Mouse (Mus musculus) kidney, postnatal 0 days (tissue): ENCODE data around the gene Ctc1. TPM values are rescaled to one million over a fixed set of nuclear protein-coding genes. Genes with fewer than 3 reads are reported as not detected.

ENCODE experiments used
- ATAC-seq: fragments of 200-750 bp; cut with Nextera tagmentation; replicated peaks from 2 replicates; pipeline ENCODE4 v1.8.0; 2017; ENCODE audit warnings: low read depth, moderate number of reproducible peaks, moderate TSS enrichment, moderate library complexity; ENCODE audit not compliant: low FRiP score
- DNase-seq: peaks from one replicate; pipeline ENCODE4 v3.0.0-alpha.2; 2016; ENCODE audit warnings: low spot score
- H3K27ac ChIP-seq: fragments of 300-500 bp; sonication (generic); 2 replicates; pipeline ENCODE4 v1.5.1; 2014; ENCODE audit warnings: mild to moderate bottlenecking
- H3K27me3 ChIP-seq: fragments of 300-500 bp; sonication (generic); 2 replicates; pipeline ENCODE4 v1.6.1; 2014; ENCODE audit warnings: low read length, mixed read lengths; ENCODE audit not compliant: insufficient read depth
- H3K36me3 ChIP-seq: fragments of 300-500 bp; sonication (generic); 2 replicates; pipeline ENCODE4 v1.6.1; 2014; ENCODE audit warnings: low read length, mixed read lengths; ENCODE audit not compliant: insufficient read depth
- H3K4me1 ChIP-seq: fragments of 300-500 bp; sonication (generic); replicated peaks from 2 replicates; pipeline ENCODE4 v1.6.1; 2014; ENCODE audit warnings: antibody characterized with exemption, low read length, mixed read lengths; ENCODE audit not compliant: insufficient read depth
- H3K4me2 ChIP-seq: fragments of 300-500 bp; sonication (generic); 2 replicates; pipeline ENCODE4 v1.6.1; 2014; ENCODE audit warnings: mild to moderate bottlenecking, low read length, moderate library complexity, mixed read lengths
- H3K4me3 ChIP-seq: fragments of 300-500 bp; sonication (generic); replicated peaks from 2 replicates; pipeline ENCODE4 v1.5.1; 2014; ENCODE audit warnings: low read depth, low read length
- H3K9ac ChIP-seq: fragments of 300-500 bp; sonication (generic); 2 replicates; pipeline ENCODE4 v1.6.1; 2014; ENCODE audit warnings: low read depth, low read length
- H3K9me3 ChIP-seq: fragments of 300-500 bp; sonication (generic); replicated peaks from 2 replicates; pipeline ENCODE4 v1.6.1; 2016; ENCODE audit warnings: low read length, inconsistent platforms, mixed read lengths
- CTCF ChIP-seq: IDR thresholded peaks from 2 replicates; pipeline ENCODE4 v1.5.1; 2016; ENCODE audit warnings: antibody characterized with exemption, low read depth, mild to moderate bottlenecking, moderate library complexity
- WGBS: fragments of 180-500 bp; shearing (Covaris S2); extraction: QIAGEN DNeasy Blood & Tissue Kit; methylation state at CpG from one replicate; pipeline ENCODE4 v1.1.7; 2014; 5-methylcytosine and 5-hydroxymethylcytosine counted together
- polyA plus RNA-seq: library from polyadenylated mRNA; unstranded; fragments of >200 nt; fragmentation: Nextera tagmentation; extraction: Ambion mirVana; gene quantifications from 2 replicates; pipeline ENCODE4 v1.2.1, GENCODE M21; 2015

Gene Ctc1
- polyA plus RNA-seq, 1 experiment from 2014 or later: 27.6 TPM

DNA sequence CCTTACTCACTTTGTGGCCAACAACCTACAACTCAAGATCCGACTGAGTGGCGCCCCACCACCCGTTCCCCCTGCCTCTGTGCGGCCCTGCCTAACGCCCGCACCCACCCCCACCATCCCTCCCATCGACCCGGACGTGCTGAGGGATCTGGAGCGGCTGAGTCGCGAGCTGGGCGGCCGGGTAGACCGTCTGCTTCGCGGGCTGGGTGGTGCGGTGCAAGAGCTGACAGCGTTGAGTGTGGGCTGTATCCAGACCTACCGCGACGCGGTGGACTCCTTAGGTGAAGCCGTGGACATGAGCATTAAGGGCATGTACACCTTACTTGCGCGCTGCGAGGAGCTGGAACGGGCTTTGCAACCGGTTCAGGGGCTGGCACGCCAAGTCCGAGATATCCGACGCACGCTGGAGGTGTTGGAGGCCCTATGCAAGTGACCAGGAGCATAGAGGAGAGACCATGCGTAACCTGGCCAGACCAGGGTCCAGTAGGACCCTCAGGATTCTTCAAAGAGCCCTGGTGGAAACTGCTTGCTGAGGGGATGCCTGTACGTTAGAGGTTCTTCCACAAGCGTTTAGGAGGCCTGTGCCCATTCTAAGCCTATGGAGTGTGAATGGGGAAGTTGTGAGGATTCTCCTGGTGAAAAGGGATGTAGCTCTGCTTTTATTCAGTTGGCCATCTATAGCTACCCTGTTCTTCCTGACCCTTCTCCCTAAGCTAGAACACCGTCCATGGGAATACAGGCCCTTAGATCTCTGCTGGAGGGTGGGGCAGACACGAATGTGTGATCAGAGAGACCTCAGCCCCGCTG, 44.9 kb downstream of the Ctc1 start:
- DNase-seq (no peak), ATAC-seq (no peak; the same call in 1 of the 2 replicates)
- Histone ChIP-seq H3K27me3 (no peaks in the 10 kb centered on the region), H3K4me1 (peaks cover 25% of the 10 kb centered on the region), H3K9me3 (no peaks in the 10 kb centered on the region), H3K9ac (peak overlapping the region; percentile 94), H3K36me3 (no peaks in the 10 kb centered on the region), H3K4me3 (peak overlapping the region; percentile 82), H3K27ac (peak overlapping the region; percentile 96), H3K4me2 (peak overlapping the region; percentile 96)
- TF ChIP-seq CTCF: no peak
- WGBS: 1% methylated on average over 40 of the region's 40 CpGs

DNA sequence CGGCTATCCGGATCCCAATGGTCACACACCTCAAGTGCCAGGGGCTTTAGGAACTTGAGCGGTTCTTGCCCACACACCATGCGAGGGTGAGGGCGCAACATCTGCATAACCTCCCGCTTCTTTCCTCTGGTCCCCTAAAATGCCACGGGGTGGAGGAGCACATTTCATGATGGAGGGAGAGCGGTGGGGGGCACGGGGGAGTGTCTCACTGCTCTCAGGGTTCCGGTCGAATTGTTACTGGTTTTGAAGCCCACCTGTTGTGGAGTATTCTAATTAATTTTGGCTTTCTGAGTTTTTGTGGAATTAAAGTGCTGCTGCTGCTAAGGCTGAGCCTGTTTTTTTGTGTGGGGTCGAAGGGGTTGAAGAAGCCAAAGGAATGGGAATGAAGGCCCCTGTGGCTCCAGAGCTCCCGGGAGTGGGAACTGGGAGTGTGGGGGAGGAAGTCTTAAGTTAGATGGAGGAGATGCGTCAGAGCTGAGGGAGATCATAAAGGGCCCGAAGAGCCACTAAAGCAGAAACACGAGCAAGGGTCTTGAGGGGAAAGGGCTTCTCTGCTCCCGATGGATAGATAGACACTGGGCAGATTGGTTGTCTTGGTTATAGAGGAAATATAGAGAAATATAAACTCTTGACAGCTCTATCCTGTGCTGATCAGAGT, 45.7 kb downstream of the Ctc1 start:
- ATAC-seq (no peak), DNase-seq (no peak)
- Histone ChIP-seq H3K27ac (peak overlapping the region; percentile 96), H3K36me3 (no peaks in the 10 kb centered on the region), H3K27me3 (no peaks in the 10 kb centered on the region), H3K9ac (peak overlapping the region; percentile 94; the same call in 1 of the 2 replicates), H3K4me3 (peak overlapping the region; percentile 82), H3K4me2 (peak overlapping the region; percentile 96), H3K4me1 (peaks cover 30% of the 10 kb centered on the region), H3K9me3 (no peaks in the 10 kb centered on the region)
- WGBS: 13% methylated on average over 17 of the region's 17 CpGs
- no peak for TF ChIP-seq CTCF

DNA sequence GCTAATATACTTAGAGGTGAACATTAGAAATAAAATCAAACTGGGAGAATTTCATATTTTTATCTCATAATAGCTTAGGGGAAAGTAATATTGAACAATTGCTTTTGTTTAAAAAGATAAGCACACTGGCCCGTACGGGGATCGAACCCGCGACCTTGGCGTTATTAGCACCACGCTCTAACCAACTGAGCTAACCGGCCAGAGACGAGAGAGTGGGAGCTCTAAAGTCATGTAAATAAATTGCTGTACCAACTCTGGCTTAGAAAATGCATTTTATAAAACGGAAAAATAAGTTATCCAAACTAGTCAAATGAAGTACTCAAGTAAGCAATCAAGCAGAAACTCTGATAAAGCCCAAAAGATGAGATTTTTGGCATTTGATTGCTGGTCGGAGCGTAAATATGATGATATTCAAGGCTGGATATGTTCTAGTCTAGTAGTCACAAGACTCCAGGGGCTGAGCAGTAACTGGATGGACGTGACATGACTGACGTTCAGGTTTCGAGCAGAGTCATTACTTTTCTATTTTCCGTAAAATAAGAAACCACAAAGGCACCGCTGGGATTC, 46.6 kb downstream of the Ctc1 start:
- peak overlapping the region; percentile 63; the same call in 1 of the 2 replicates for H3K27ac ChIP-seq
- no peaks in the 10 kb centered on the region for H3K27me3 ChIP-seq
- H3K9ac ChIP-seq: no peak overlapping the region
- H3K9me3 ChIP-seq: no peaks in the 10 kb centered on the region
- no peak for TF ChIP-seq CTCF
- H3K4me3 ChIP-seq: peak overlapping the region; percentile 33
- under 1% methylated on average over 17 of the region's 17 CpGs for WGBS
- ATAC-seq: no peak
- peak overlapping the region; percentile 58 for H3K4me2 ChIP-seq
- peak; percentile 77 for DNase-seq
- peaks cover 34% of the 10 kb centered on the region for H3K4me1 ChIP-seq
- no peaks in the 10 kb centered on the region for H3K36me3 ChIP-seq

DNA sequence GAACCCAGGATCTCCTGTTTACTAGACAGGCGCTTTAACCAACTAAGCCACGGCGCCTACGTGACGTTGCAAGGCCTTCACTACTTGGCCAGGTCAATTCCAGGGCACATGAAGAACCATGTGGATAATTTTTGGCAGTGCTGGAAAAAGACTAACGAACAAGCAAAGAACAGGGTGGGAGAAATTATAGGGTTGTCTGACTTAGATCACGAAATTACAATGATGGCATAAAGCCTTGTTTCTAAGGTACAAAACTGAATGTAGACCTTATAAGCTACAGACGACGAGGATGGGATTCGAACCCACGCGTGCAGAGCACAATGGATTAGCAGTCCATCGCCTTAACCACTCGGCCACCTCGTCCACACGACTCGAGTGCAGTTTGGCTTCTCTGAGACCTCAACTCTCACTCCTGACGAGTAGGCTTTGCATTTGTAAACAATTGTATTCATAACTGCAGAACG, 47.1 kb downstream of the Ctc1 start:
- Histone ChIP-seq H3K9me3 (no peaks in the 10 kb centered on the region), H3K4me3 (peak overlapping the region; percentile 56), H3K4me2 (peak overlapping the region; percentile 58), H3K36me3 (no peaks in the 10 kb centered on the region), H3K27ac (peak overlapping the region; percentile 92), H3K27me3 (no peaks in the 10 kb centered on the region), H3K9ac (peak overlapping the region; percentile 57), H3K4me1 (peaks cover 33% of the 10 kb centered on the region)
- DNase-seq (peak; percentile 87), ATAC-seq (no peak; the same call in 1 of the 2 replicates)
- whole genome bisulfite sequencing: under 1% methylated on average over 19 of the region's 19 CpGs
- no peak for TF ChIP-seq CTCF

DNA sequence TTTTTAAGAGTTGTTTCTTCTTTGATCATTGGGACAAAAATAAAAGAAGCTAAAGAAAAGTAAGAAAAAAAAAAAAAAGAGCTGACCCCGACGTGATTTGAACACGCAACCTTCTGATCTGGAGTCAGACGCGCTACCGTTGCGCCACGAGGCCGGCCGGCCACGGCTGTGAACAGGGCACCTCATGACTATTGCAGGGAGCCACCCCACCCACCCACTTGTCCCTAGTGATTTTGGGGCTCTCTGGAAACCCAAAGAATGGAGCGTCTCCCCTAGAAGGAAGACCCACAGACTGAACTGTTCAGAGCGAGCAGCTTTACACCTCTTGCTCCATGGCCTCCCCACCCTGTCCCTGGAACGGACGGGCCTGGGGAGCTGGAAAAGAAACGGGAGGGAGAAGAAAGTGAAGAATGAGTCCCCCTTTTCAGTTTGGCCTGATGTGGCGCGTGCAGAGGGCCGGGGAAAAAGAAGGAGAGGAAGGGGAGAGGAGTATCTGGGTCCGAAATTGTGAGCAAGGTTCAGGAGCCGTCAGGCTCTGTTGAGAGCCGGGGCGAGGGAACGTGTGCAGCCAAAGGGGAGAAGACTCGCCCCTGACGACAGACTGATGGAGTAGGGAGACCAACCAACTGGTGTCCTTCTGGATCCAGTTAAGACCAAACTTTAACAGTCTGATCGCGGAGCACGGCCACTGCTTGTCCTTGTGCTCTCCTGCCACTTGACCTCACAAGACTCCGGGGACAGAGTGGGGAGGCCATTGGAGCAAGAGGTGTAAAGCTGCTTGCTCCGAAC, 47.9 kb downstream of the Ctc1 start:
- 1% methylated on average over 31 of the region's 31 CpGs for WGBS

More for the DNA sequence above, 47.9 kb downstream of the Ctc1 start:
- Histone ChIP-seq H3K4me1 (peaks cover 26% of the 10 kb centered on the region), H3K36me3 (no peaks in the 10 kb centered on the region), H3K27ac (peak overlapping the region; percentile 92), H3K4me2 (peak overlapping the region; percentile 58), H3K9me3 (no peaks in the 10 kb centered on the region), H3K4me3 (peak overlapping the region; percentile 56), H3K9ac (peak overlapping the region; percentile 63), H3K27me3 (no peaks in the 10 kb centered on the region)
- peak; percentile 76 for DNase-seq
- 0 out of 2 replicates have a peak, but pooled peaks have one; percentile 26 for ATAC-seq
- TF ChIP-seq CTCF: no peak
